Mouse (Mus musculus): ENCODE results near the gene Trafd1. TPM values are rescaled to one million over a fixed set of nuclear protein-coding genes. Genes with fewer than 3 reads are reported as not detected.
"Not testable (repeated sequence)": the region's sequence is repeated elsewhere in the genome, so short reads cannot be mapped to it uniquely, and the experiment has no call there.

The Trafd1 gene
- polyA plus RNA-seq, 1 experiment from 2014 or later, result 145 TPM

- H3K4me3 ChIP-seq, result no peak overlapping the region
- H3K9ac ChIP-seq, result no peak overlapping the region
- 98% methylated on average over 2 of the region's 2 CpGs for WGBS
- H3K9me3 ChIP-seq, result peaks cover 3% of the 10 kb centered on the region; the same call in 1 of the 2 replicates
- no peak for ATAC-seq (ENCODE audit: low FRiP score)
- no peak overlapping the region for H3K27ac ChIP-seq
- H3K4me1 ChIP-seq (replicated peaks), result peaks cover 26% of the 10 kb centered on the region
- H3K4me2 ChIP-seq, result no peak overlapping the region
- no peaks in the 10 kb centered on the region for H3K27me3 ChIP-seq
- H3K36me3 ChIP-seq, result peaks cover 72% of the 10 kb centered on the region
Measured at GRCm38 (mm10) chr5:121380692-121381091, 4.7 kb downstream of the Trafd1 start.

GRCm38 (mm10) chr5:121378678-121379256, 6.7 kb downstream of the Trafd1 start:
- Histone ChIP-seq H3K27me3 (no peaks in the 10 kb centered on the region), H3K4me1 (replicated peaks) (peaks cover 17% of the 10 kb centered on the region), H3K9ac (no peak overlapping the region), H3K4me3 (no peak overlapping the region), H3K27ac (no peak overlapping the region), H3K36me3 (peaks cover 88% of the 10 kb centered on the region), H3K9me3 (peaks cover 3% of the 10 kb centered on the region; the same call in 1 of the 2 replicates), H3K4me2 (no peak overlapping the region)
- 96% methylated on average over 13 of the region's 13 CpGs for WGBS
- no peak for ATAC-seq (ENCODE audit: low FRiP score)

- ATAC-seq (ENCODE audit: low FRiP score); H3K4me1 ChIP-seq (replicated peaks); H3K4me2 ChIP-seq; H3K27me3 ChIP-seq; H3K27ac ChIP-seq; H3K4me3 ChIP-seq; H3K9ac ChIP-seq; H3K9me3 ChIP-seq: not testable (repeated sequence)
- WGBS, result 76% methylated on average over 5 of the region's 5 CpGs
- peaks cover 94% of the 10 kb centered on the region for H3K36me3 ChIP-seq
Measured at GRCm38 (mm10) chr5:121376972-121377371, 8.5 kb downstream of the Trafd1 start.

- ATAC-seq (ENCODE audit: low FRiP score), result no peak
- Histone ChIP-seq H3K4me1 (replicated peaks) (no peaks in the 10 kb centered on the region), H3K9me3 (no peaks in the 10 kb centered on the region), H3K9ac (no peak overlapping the region), H3K4me2 (no peak overlapping the region), H3K36me3 (peaks cover 87% of the 10 kb centered on the region), H3K27me3 (no peaks in the 10 kb centered on the region), H3K27ac (no peak overlapping the region), H3K4me3 (no peak overlapping the region)
- 93% methylated on average over 3 of the region's 3 CpGs for WGBS
Measured at GRCm38 (mm10) chr5:121374790-121375189, 10.6 kb downstream of the Trafd1 start.

- H3K4me2 ChIP-seq, result no peak overlapping the region
- peaks cover 87% of the 10 kb centered on the region for H3K36me3 ChIP-seq
- H3K9me3 ChIP-seq, result no peaks in the 10 kb centered on the region
- WGBS, result 90% methylated on average over 6 of the region's 6 CpGs
- H3K27ac ChIP-seq, result no peak overlapping the region
- ATAC-seq (ENCODE audit: low FRiP score), result no peak
- H3K9ac ChIP-seq, result no peak overlapping the region
- H3K27me3 ChIP-seq, result no peaks in the 10 kb centered on the region
- H3K4me3 ChIP-seq, result no peak overlapping the region
- H3K4me1 ChIP-seq (replicated peaks), result no peaks in the 10 kb centered on the region
Measured at GRCm38 (mm10) chr5:121371712-121372111, 13.7 kb downstream of the Trafd1 start.

- H3K36me3 ChIP-seq, result peaks cover 91% of the 10 kb centered on the region
- H3K4me3 ChIP-seq, result no peak overlapping the region
- H3K9ac ChIP-seq, result no peak overlapping the region
- no peaks in the 10 kb centered on the region for H3K27me3 ChIP-seq
- no peaks in the 10 kb centered on the region for H3K4me1 ChIP-seq (replicated peaks)
- no peaks in the 10 kb centered on the region for H3K9me3 ChIP-seq
- H3K27ac ChIP-seq, result no peak overlapping the region
- ATAC-seq (ENCODE audit: low FRiP score), result no peak
- no peak overlapping the region for H3K4me2 ChIP-seq
- WGBS, result 93% methylated on average over 4 of the region's 4 CpGs
Measured at GRCm38 (mm10) chr5:121367255-121367654, 18.2 kb downstream of the Trafd1 start.

- no peak overlapping the region for H3K9ac ChIP-seq
- H3K36me3 ChIP-seq, result peaks cover 91% of the 10 kb centered on the region
- 84% methylated on average over 16 of the region's 16 CpGs for WGBS
- ATAC-seq (ENCODE audit: low FRiP score), result no peak
- H3K9me3 ChIP-seq, result no peaks in the 10 kb centered on the region
- no peak overlapping the region for H3K4me2 ChIP-seq
- H3K4me3 ChIP-seq, result no peak overlapping the region
- no peaks in the 10 kb centered on the region for H3K4me1 ChIP-seq (replicated peaks)
- H3K27me3 ChIP-seq, result no peaks in the 10 kb centered on the region
- H3K27ac ChIP-seq, result no peak overlapping the region
Measured at GRCm38 (mm10) chr5:121366449-121367225, 18.8 kb downstream of the Trafd1 start.

GRCm38 (mm10) chr5:121363441-121363840, 22.0 kb downstream of the Trafd1 start:
- ATAC-seq (ENCODE audit: low FRiP score), result no peak
- no peaks in the 10 kb centered on the region for H3K4me1 ChIP-seq (replicated peaks)
- H3K9ac ChIP-seq, result no peak overlapping the region
- 91% methylated on average over 7 of the region's 7 CpGs for whole genome bisulfite sequencing
- H3K9me3 ChIP-seq, result no peaks in the 10 kb centered on the region
- H3K4me3 ChIP-seq, result no peak overlapping the region
- no peak overlapping the region for H3K4me2 ChIP-seq
- H3K27ac ChIP-seq, result no peak overlapping the region
- no peaks in the 10 kb centered on the region for H3K27me3 ChIP-seq
- peaks cover 100% of the 10 kb centered on the region for H3K36me3 ChIP-seq

- no peak for ATAC-seq (ENCODE audit: low FRiP score)
- no peaks in the 10 kb centered on the region for H3K9me3 ChIP-seq
- H3K9ac ChIP-seq, result no peak overlapping the region
- H3K4me2 ChIP-seq, result no peak overlapping the region
- no peak overlapping the region for H3K4me3 ChIP-seq
- no peak overlapping the region for H3K27ac ChIP-seq
- no peaks in the 10 kb centered on the region for H3K4me1 ChIP-seq (replicated peaks)
- no peaks in the 10 kb centered on the region for H3K27me3 ChIP-seq
- 93% methylated on average over 5 of the region's 5 CpGs for WGBS
- H3K36me3 ChIP-seq, result peaks cover 100% of the 10 kb centered on the region
Measured at GRCm38 (mm10) chr5:121361696-121362095, 23.7 kb downstream of the Trafd1 start.

GRCm38 (mm10) chr5:121359229-121359628, 26.2 kb downstream of the Trafd1 start:
- Histone ChIP-seq H3K4me1 (replicated peaks) (no peaks in the 10 kb centered on the region), H3K4me3 (no peak overlapping the region), H3K27me3 (no peaks in the 10 kb centered on the region), H3K4me2 (no peak overlapping the region), H3K27ac (no peak overlapping the region), H3K36me3 (peaks cover 99% of the 10 kb centered on the region), H3K9me3 (no peaks in the 10 kb centered on the region), H3K9ac (no peak overlapping the region)
- 77% methylated on average over 9 of the region's 9 CpGs for WGBS
- no peak for ATAC-seq (ENCODE audit: low FRiP score)

- Histone ChIP-seq H3K36me3 (peaks cover 94% of the 10 kb centered on the region), H3K9ac (no peak overlapping the region), H3K27me3 (no peaks in the 10 kb centered on the region), H3K4me3 (no peak overlapping the region), H3K4me2 (no peak overlapping the region), H3K4me1 (replicated peaks) (no peaks in the 10 kb centered on the region), H3K27ac (no peak overlapping the region), H3K9me3 (no peaks in the 10 kb centered on the region)
- no peak for ATAC-seq (ENCODE audit: low FRiP score)
- 97% methylated on average over 8 of the region's 8 CpGs for WGBS
Measured at GRCm38 (mm10) chr5:121343997-121344396, 41.4 kb downstream of the Trafd1 start.

GRCm38 (mm10) chr5:121342490-121342889, 42.9 kb downstream of the Trafd1 start:
- Histone ChIP-seq H3K4me3 (no peak overlapping the region), H3K4me2 (no peak overlapping the region), H3K4me1 (replicated peaks) (no peaks in the 10 kb centered on the region), H3K27me3 (no peaks in the 10 kb centered on the region), H3K27ac (no peak overlapping the region), H3K9ac (no peak overlapping the region), H3K9me3 (no peaks in the 10 kb centered on the region), H3K36me3 (peaks cover 94% of the 10 kb centered on the region)
- no peak for ATAC-seq (ENCODE audit: low FRiP score)
- 92% methylated on average over 11 of the region's 11 CpGs for WGBS

GRCm38 (mm10) chr5:121340965-121341473, 44.4 kb downstream of the Trafd1 start:
- Histone ChIP-seq H3K9ac (no peak overlapping the region), H3K4me3 (no peak overlapping the region), H3K27me3 (no peaks in the 10 kb centered on the region), H3K36me3 (peaks cover 97% of the 10 kb centered on the region), H3K4me2 (no peak overlapping the region), H3K4me1 (replicated peaks) (no peaks in the 10 kb centered on the region), H3K27ac (no peak overlapping the region), H3K9me3 (no peaks in the 10 kb centered on the region)
- ATAC-seq (ENCODE audit: low FRiP score), result no peak
- 53% methylated on average over 7 of the region's 7 CpGs for WGBS

All from hindbrain, embryonic 13.5 days (tissue).